Mouse (Mus musculus): ENCODE data around the gene Hhip. TPM values are rescaled to one million over a fixed set of nuclear protein-coding genes. Genes with fewer than 3 reads are reported as not detected.

Hhip gene
- total RNA-seq (2014; rRNA removed; ENCODE audit: low replicate concordance) (0.08 and 0.39 TPM in 2 replicates), polyA plus RNA-seq (2015; fragmentation: Nextera tagmentation; extraction: Ambion mirVana) (0.11 TPM in 2 replicates)

DNA sequence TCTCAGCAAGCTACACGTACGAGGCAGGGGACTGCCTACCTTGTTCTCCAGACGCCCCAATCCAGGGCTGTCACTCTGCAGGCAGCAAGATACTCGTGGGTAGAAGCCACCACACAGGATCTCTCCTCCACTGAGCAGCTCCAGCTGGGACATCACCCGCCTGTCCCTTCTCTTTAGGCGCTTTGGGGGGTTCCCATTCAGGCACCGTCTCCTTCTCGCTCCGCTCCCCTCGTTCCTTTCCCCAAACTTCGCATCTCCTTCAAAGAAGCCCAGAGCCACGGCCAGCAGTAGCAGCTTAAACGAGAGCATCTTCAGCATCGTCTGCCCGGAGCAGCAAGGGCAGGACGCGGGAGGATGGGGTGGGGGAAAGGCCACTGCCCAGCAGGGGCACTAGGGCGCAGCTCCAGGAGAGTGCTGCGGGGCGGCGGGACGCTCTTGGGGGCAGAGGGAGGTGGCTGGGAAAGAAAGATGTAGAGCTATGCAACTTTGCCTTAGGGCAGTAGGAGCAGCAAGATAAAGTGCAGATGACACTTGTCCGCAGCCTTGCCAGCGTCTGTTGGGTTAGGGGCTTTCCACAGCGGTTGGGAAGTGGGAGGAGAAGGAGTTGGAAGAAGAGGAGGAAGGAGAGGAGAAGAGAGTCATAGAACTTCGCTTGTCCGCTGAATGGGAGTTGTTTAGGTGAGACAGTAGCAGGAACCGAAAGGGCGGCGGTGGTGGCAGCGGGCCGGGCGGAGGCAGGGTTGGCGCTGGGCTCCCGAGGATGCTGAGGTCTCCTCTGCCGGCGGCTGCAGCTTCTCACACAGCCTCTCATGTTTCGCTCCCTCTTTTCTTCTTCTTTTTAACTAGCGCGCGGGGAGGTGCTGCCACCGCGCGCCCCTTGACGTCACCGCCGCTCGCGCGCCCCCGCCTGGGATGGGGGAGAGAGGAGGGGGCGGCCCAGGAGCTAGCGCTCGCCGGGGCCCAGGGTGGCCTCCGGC lies at the start of gene Hhip:
Gene Hhip, minus strand, starts transcription at position 809 of the 977 bp plus-strand sequence.
- ATAC-seq (ENCODE audit: insufficient read depth, low read depth) (no peak), DNase-seq (ENCODE audit: low spot score) (no peak)
- no peaks in the 10 kb centered on the region for H3K9me3 ChIP-seq (replicated peaks; ENCODE audit: control insufficient read depth, low read length)
- WGBS: under 1% methylated on average over 37 of the region's 56 CpGs
- no peaks in the 10 kb centered on the region for H3K4me1 ChIP-seq (ENCODE audit: control insufficient read depth, insufficient read depth)
- TF ChIP-seq CTCF (IDR thresholded peaks at IDR 0.05; ENCODE audit: low read depth) (no peak), EP300 (IDR thresholded peaks at IDR 0.05; ENCODE audit: low read depth) (no peak)
- peak within 1 kb of the TSS; percentile 71 for H3K4me2 ChIP-seq (ENCODE audit: low read depth, low read length)
- H3K9ac ChIP-seq (replicated peaks; ENCODE audit: low read depth, low read length): no peak within 1 kb of the TSS
- H3K36me3 ChIP-seq (replicated peaks; ENCODE audit: control insufficient read depth, insufficient read depth, low read length): no peaks in the 10 kb centered on the region
- peak within 1 kb of the TSS; percentile 48 for H3K4me3 ChIP-seq (ENCODE audit: low read depth, low read length)
- H3K27ac ChIP-seq (ENCODE audit: low read depth): no peak within 1 kb of the TSS
- peaks cover 33% of the 10 kb centered on the region for H3K27me3 ChIP-seq (ENCODE audit: control insufficient read depth, insufficient read depth, low read length)

DNA sequence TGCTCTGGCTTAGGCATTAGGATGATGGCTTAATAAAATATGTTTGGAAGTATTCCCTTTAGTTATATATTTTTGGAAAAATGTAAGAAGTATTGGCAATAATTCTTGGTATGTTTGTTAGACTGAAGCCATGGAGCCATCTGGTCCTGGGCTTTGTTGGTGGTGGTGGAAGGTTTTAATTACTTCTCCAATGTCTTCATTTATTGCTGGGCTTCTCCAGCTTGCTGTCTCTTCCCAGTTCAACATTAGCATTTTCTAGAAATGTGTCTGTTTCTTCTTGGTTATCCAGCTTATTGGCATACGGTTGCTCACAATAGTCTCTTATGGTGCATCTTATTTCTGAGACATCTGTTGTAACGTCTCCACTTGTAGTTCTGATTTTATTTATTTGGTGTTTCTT lies 29.2 kb upstream of the Hhip start:
- H3K9ac ChIP-seq (replicated peaks; ENCODE audit: low read depth, low read length): no peak overlapping the region
- DNase-seq (ENCODE audit: low spot score) (no peak), ATAC-seq (ENCODE audit: insufficient read depth, low read depth) (no peak)
- H3K36me3 ChIP-seq (replicated peaks; ENCODE audit: control insufficient read depth, insufficient read depth, low read length): no peaks in the 10 kb centered on the region
- no peaks in the 10 kb centered on the region for H3K4me1 ChIP-seq (ENCODE audit: control insufficient read depth, insufficient read depth)
- H3K4me2 ChIP-seq (ENCODE audit: low read depth, low read length): no peak overlapping the region
- 82% methylated on average over 2 of the region's 2 CpGs for WGBS
- no peak overlapping the region for H3K27ac ChIP-seq (ENCODE audit: low read depth)
- H3K9me3 ChIP-seq (replicated peaks; ENCODE audit: control insufficient read depth, low read length): no peaks in the 10 kb centered on the region
- H3K27me3 ChIP-seq (ENCODE audit: control insufficient read depth, insufficient read depth, low read length): no peaks in the 10 kb centered on the region
- H3K4me3 ChIP-seq (ENCODE audit: low read depth, low read length): no peak overlapping the region
- TF ChIP-seq EP300 (IDR thresholded peaks at IDR 0.05; ENCODE audit: low read depth) (no peak), CTCF (IDR thresholded peaks at IDR 0.05; ENCODE audit: low read depth) (no peak)

DNA sequence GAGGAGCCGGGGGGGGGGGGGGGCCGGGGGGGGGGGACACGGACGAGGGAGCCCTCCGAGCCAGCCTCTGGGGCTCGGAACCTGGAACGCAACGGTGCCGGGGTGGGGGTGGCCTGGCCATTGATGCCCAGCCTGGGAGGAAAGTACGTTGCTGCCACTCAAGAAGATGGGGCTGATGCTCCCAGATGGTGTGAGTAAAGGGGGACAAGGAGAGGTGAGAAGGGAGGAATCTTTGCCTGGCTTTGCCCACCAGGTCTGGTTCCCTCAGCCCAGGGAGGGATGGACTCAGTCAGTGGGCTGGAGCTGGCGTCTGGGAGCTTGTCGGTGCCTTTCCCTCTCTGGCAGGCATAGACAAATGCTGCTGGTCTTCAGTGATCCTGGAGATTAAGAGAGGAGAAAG lies 387 bp upstream of the Hhip start:
- Histone ChIP-seq H3K4me2 (ENCODE audit: low read depth, low read length) (peak overlapping the region; percentile 71), H3K9ac (replicated peaks; ENCODE audit: low read depth, low read length) (no peak overlapping the region), H3K36me3 (replicated peaks; ENCODE audit: control insufficient read depth, insufficient read depth, low read length) (no peaks in the 10 kb centered on the region), H3K9me3 (replicated peaks; ENCODE audit: control insufficient read depth, low read length) (no peaks in the 10 kb centered on the region), H3K27ac (ENCODE audit: low read depth) (no peak overlapping the region), H3K27me3 (ENCODE audit: control insufficient read depth, insufficient read depth, low read length) (peaks cover 33% of the 10 kb centered on the region), H3K4me1 (ENCODE audit: control insufficient read depth, insufficient read depth) (no peaks in the 10 kb centered on the region), H3K4me3 (ENCODE audit: low read depth, low read length) (peak overlapping the region; percentile 48)
- ATAC-seq (ENCODE audit: insufficient read depth, low read depth): no peak
- TF ChIP-seq EP300 (IDR thresholded peaks at IDR 0.05; ENCODE audit: low read depth) (no peak), CTCF (IDR thresholded peaks at IDR 0.05; ENCODE audit: low read depth) (no peak)
- 1% methylated on average over 8 of the region's 12 CpGs for WGBS
- no peak for DNase-seq (ENCODE audit: low spot score)

GRCm38 (mm10) chr8:80056331-80057070 lies 1.3 kb downstream of the Hhip start:
- DNase-seq (ENCODE audit: low spot score): no peak
- Histone ChIP-seq H3K4me3 (ENCODE audit: low read depth, low read length) (no peak overlapping the region), H3K27ac (ENCODE audit: low read depth) (no peak overlapping the region), H3K4me1 (ENCODE audit: control insufficient read depth, insufficient read depth) (no peaks in the 10 kb centered on the region), H3K9me3 (replicated peaks; ENCODE audit: control insufficient read depth, low read length) (no peaks in the 10 kb centered on the region), H3K27me3 (ENCODE audit: control insufficient read depth, insufficient read depth, low read length) (peaks cover 33% of the 10 kb centered on the region), H3K9ac (replicated peaks; ENCODE audit: low read depth, low read length) (no peak overlapping the region), H3K36me3 (replicated peaks; ENCODE audit: control insufficient read depth, insufficient read depth, low read length) (no peaks in the 10 kb centered on the region), H3K4me2 (ENCODE audit: low read depth, low read length) (no peak overlapping the region)
- TF ChIP-seq CTCF (IDR thresholded peaks at IDR 0.05; ENCODE audit: low read depth) (no peak), EP300 (IDR thresholded peaks at IDR 0.05; ENCODE audit: low read depth) (no peak)
- 20% methylated on average over 13 of the region's 13 CpGs for WGBS
- ATAC-seq (ENCODE audit: insufficient read depth, low read depth): no peak

DNA sequence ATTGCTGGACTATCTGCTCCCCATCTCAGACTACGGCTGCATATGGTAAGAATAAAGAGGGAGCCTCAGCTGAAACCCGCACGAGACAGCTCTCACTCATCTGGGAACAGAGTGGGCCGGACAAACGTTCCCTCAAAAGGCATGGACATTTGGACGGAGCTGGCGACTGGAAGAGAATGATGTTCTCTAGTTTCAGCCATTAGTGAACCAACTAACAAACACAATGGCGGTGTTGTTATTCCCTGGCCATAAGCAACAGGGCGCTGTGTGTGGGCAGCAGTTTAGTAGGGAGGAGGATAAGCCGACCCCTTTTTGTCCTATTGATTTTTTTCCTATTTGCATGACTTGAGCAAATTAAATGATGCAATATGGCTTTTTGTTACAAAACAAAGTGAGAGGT lies 2.0 kb downstream of the Hhip start:
- no peak for DNase-seq (ENCODE audit: low spot score)
- WGBS: 23% methylated on average over 10 of the region's 10 CpGs
- Histone ChIP-seq H3K36me3 (replicated peaks; ENCODE audit: control insufficient read depth, insufficient read depth, low read length) (no peaks in the 10 kb centered on the region), H3K4me1 (ENCODE audit: control insufficient read depth, insufficient read depth) (no peaks in the 10 kb centered on the region), H3K27ac (ENCODE audit: low read depth) (no peak overlapping the region), H3K4me2 (ENCODE audit: low read depth, low read length) (no peak overlapping the region), H3K9me3 (replicated peaks; ENCODE audit: control insufficient read depth, low read length) (no peaks in the 10 kb centered on the region), H3K4me3 (ENCODE audit: low read depth, low read length) (no peak overlapping the region), H3K9ac (replicated peaks; ENCODE audit: low read depth, low read length) (no peak overlapping the region), H3K27me3 (ENCODE audit: control insufficient read depth, insufficient read depth, low read length) (peaks cover 36% of the 10 kb centered on the region)
- ATAC-seq (ENCODE audit: insufficient read depth, low read depth): no peak
- TF ChIP-seq CTCF (IDR thresholded peaks at IDR 0.05; ENCODE audit: low read depth): no peak
- no peak for TF ChIP-seq EP300 (IDR thresholded peaks at IDR 0.05; ENCODE audit: low read depth)

Data from heart, postnatal 0 days (tissue).